Mouse (Mus musculus) liver, embryonic 14.5 days (tissue): ENCODE measurements around the gene Taldo1. TPM values are rescaled to one million over a fixed set of nuclear protein-coding genes. Genes with fewer than 3 reads are reported as not detected.

Source experiments
- ATAC-seq: fragments of 200-750 bp; cut with Nextera tagmentation; 2 replicates; pipeline ENCODE4 v1.8.0; 2017; ENCODE audit warnings: moderate number of reproducible peaks, mild to moderate bottlenecking, moderate library complexity; ENCODE audit not compliant: insufficient read depth
- DNase-seq, 3 experiments: peaks; one replicate each; pipeline ENCODE4 v3.0.0-alpha.2; 2012 to 2013; ENCODE audit warnings: low read depth in 3 of 3, low spot score in 3 of 3
- H3K27ac ChIP-seq: fragments of 300-500 bp; sonication (generic); 2 replicates; pipeline ENCODE4 v1.5.1; 2014; ENCODE audit warnings: moderate library complexity, mild to moderate bottlenecking, control low read depth, inconsistent platforms
- H3K27me3 ChIP-seq: fragments of 300-500 bp; sonication (generic); 2 replicates; pipeline ENCODE4 v1.6.1; 2014; ENCODE audit warnings: mild to moderate bottlenecking, low read length, moderate library complexity; ENCODE audit not compliant: control insufficient read depth, insufficient read depth
- H3K36me3 ChIP-seq: fragments of 300-500 bp; sonication (generic); replicated peaks from 2 replicates; pipeline ENCODE4 v1.6.1; 2014; ENCODE audit warnings: low read depth; ENCODE audit not compliant: control insufficient read depth, insufficient read depth
- H3K4me1 ChIP-seq, 2 experiments: fragments of 200-500 bp in 1 of 2; fragments of 300-500 bp in 1 of 2; sonication (generic) in 1 of 2; replicated peaks; 2 replicates each; pipeline ENCODE4 v1.6.1; 2012 to 2014; ENCODE audit warnings: antibody characterized with exemption in 1 of 2, inconsistent platforms in 1 of 2, low read length in 1 of 2; ENCODE audit not compliant: control insufficient read depth in 2 of 2, insufficient read depth in 2 of 2
- H3K4me2 ChIP-seq: fragments of 300-500 bp; sonication (generic); 2 replicates; pipeline ENCODE4 v1.6.1; 2014; ENCODE audit warnings: low read depth, mild to moderate bottlenecking, control low read depth, moderate library complexity
- H3K4me3 ChIP-seq, 2 experiments: fragments of 200-500 bp in 1 of 2; fragments of 300-500 bp in 1 of 2; sonication (generic) in 1 of 2; 2 replicates each; pipeline ENCODE4 v1.5.1; 2012 to 2014; ENCODE audit warnings: low read depth in 2 of 2, low read length in 2 of 2, mild to moderate bottlenecking in 2 of 2, control low read depth in 1 of 2, inconsistent platforms in 1 of 2, moderate library complexity in 1 of 2; ENCODE audit not compliant: insufficient read depth in 1 of 2
- H3K9ac ChIP-seq: fragments of 300-500 bp; sonication (generic); replicated peaks from 2 replicates; pipeline ENCODE4 v1.6.1; 2014; ENCODE audit warnings: mild to moderate bottlenecking, control low read depth, moderate library complexity
- H3K9me3 ChIP-seq: fragments of 300-500 bp; sonication (generic); 2 replicates; pipeline ENCODE4 v1.6.1; 2016; ENCODE audit warnings: low read length, mixed read lengths; ENCODE audit not compliant: control insufficient read depth
- CTCF ChIP-seq: IDR thresholded peaks from 2 replicates; pipeline ENCODE4 v1.5.1; 2016; ENCODE audit warnings: antibody characterized with exemption, low read depth, control low read depth
- EP300 ChIP-seq: IDR thresholded peaks from 2 replicates; pipeline ENCODE4 v1.6.1; 2016; ENCODE audit warnings: antibody characterized with exemption, low read depth
- WGBS: fragments of 180-500 bp; shearing (Covaris S2); extraction: QIAGEN DNeasy Blood & Tissue Kit; methylation state at CpG from one replicate; pipeline ENCODE4 v1.1.7; 2014; ENCODE audit not compliant: insufficient replicate concordance; 5-methylcytosine and 5-hydroxymethylcytosine counted together
- polyA plus RNA-seq, 2 experiments: library from polyadenylated mRNA; depleted of rRNA in 1 of 2; stranded (reverse) in 1 of 2; unstranded in 1 of 2; fragments of >200 nt; fragmentation: Nextera tagmentation in 1 of 2; extraction: Ambion mirVana in 1 of 2; gene quantifications; 2 replicates each; pipeline versions ENCODE4 v1.2.1 to v1.2.3; 2012 to 2014

The Taldo1 gene
- polyA plus RNA-seq, 2 experiments, result 266 to 428 TPM

GRCm38 (mm10) chr7:141439811-141440210 lies 47.8 kb downstream of the Taldo1 start:
- no peak for DNase-seq
- no peak for ATAC-seq
- H3K9me3 ChIP-seq, result no peaks in the 10 kb centered on the region
- no peaks in the 10 kb centered on the region for H3K27me3 ChIP-seq
- WGBS, result 91% methylated on average over 11 of the region's 11 CpGs
- peaks cover 15 to 28% of the 10 kb centered on the region in 2 experiments for H3K4me1 ChIP-seq
- no peak overlapping the region for H3K4me2 ChIP-seq
- no peak overlapping the region for H3K27ac ChIP-seq
- H3K9ac ChIP-seq, result no peak overlapping the region
- H3K36me3 ChIP-seq, result peaks cover 38% of the 10 kb centered on the region
- H3K4me3 ChIP-seq, result no peak overlapping the region
- TF ChIP-seq CTCF, result no peak
- TF ChIP-seq EP300, result no peak

GRCm38 (mm10) chr7:141440613-141441012 lies 48.6 kb downstream of the Taldo1 start:
- WGBS, result 46% methylated on average over 6 of the region's 6 CpGs
- peaks cover 38% of the 10 kb centered on the region for H3K36me3 ChIP-seq
- no peak overlapping the region for H3K4me3 ChIP-seq
- no peaks in the 10 kb centered on the region for H3K27me3 ChIP-seq
- no peaks in the 10 kb centered on the region for H3K9me3 ChIP-seq
- no peak overlapping the region for H3K9ac ChIP-seq
- peak; percentile 88 for TF ChIP-seq CTCF
- TF ChIP-seq EP300, result no peak
- ATAC-seq, result no peak
- no peak for DNase-seq
- H3K27ac ChIP-seq, result no peak overlapping the region
- H3K4me1 ChIP-seq, result peaks cover 11 to 22% of the 10 kb centered on the region in 2 experiments
- H3K4me2 ChIP-seq, result no peak overlapping the region

DNA sequence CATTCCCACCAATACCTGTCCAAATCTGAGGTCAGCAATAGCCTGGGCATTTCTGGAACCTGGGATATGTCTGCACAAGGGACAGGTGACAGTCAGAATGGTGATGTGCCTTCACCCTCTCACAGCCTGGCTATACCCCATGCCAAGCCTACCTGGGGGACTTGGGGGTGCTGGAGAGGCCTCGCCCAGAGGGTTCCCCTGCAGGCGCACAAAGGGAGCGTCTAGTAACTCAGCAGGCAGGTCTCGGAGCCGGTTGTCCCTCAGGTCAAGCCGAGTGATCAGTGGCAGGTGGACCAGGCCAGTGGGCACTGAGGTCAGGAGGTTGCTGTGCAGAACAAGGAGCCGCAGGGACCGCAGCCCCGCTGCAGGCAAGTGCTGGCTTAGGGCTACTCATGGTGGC lies 49.5 kb downstream of the Taldo1 start:
- H3K27ac ChIP-seq, result no peak overlapping the region
- TF ChIP-seq CTCF (no peak), EP300 (no peak)
- peak overlapping the region in 1 of 2 experiments; percentile 8; a peak in 1 of 4 replicates for H3K4me3 ChIP-seq
- H3K4me1 ChIP-seq, result peaks cover 10 to 16% of the 10 kb centered on the region in 2 experiments
- H3K9ac ChIP-seq, result no peak overlapping the region; the same call in 1 of the 2 replicates
- no peaks in the 10 kb centered on the region for H3K9me3 ChIP-seq
- DNase-seq, result no peak
- peak overlapping the region; percentile 90; the same call in 1 of the 2 replicates for H3K4me2 ChIP-seq
- no peaks in the 10 kb centered on the region for H3K27me3 ChIP-seq
- WGBS, result 85% methylated on average over 9 of the region's 9 CpGs
- H3K36me3 ChIP-seq, result peaks cover 38% of the 10 kb centered on the region
- no peak for ATAC-seq

GRCm38 (mm10) chr7:141442199-141442598 lies 50.2 kb downstream of the Taldo1 start:
- DNase-seq (no peak), ATAC-seq (no peak)
- peaks cover 38% of the 10 kb centered on the region for H3K36me3 ChIP-seq
- peak overlapping the region; percentile 67 to 76 for H3K4me3 ChIP-seq
- peaks cover 14 to 15% of the 10 kb centered on the region in 2 experiments for H3K4me1 ChIP-seq
- H3K9me3 ChIP-seq, result no peaks in the 10 kb centered on the region
- no peaks in the 10 kb centered on the region for H3K27me3 ChIP-seq
- no peak overlapping the region for H3K27ac ChIP-seq
- TF ChIP-seq EP300 (no peak), CTCF (no peak)
- 82% methylated on average over 13 of the region's 13 CpGs for WGBS
- H3K9ac ChIP-seq, result peak overlapping the region; percentile 1
- H3K4me2 ChIP-seq, result peak overlapping the region; percentile 90

DNA sequence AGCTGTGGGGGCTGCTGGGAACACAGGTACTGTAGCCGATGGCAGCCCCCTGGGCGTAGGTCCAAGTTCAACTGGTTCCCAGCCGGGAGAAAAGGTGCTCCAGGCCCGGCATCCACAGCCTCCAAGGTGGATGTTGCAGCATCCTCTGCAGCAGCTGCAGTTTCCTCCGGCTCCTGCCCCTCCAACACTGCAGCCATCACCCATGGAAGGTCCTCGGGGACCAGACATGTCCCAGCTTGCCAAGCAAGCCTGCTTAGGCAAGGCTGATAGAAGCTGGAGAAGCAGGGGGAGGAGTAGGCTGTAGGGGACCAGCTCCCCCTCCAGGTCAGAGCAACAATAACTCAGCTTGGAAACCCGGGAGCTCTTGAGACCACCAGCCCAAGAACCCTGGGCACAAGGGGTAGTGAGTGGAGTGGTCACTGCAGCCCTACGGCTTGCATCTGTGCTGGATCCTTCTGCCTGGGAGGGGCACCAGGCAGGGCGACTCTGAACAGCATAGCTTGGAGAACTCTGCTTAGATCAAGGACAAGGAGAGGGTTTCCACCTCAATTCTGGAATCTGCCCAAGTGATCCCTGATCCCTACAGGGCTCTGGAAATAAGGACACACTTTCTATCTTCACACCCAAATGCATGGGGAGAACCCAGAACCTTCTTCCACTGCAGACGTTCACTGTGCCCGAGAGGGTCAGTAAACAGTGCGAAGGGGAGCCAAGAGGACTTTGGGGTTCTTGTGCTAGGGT lies 51.3 kb downstream of the Taldo1 start:
- Histone ChIP-seq H3K27ac (peak overlapping the region; percentile 80), H3K36me3 (peaks cover 36% of the 10 kb centered on the region), H3K9ac (peak overlapping the region; percentile 72), H3K9me3 (no peaks in the 10 kb centered on the region), H3K4me1 (peaks cover 14 to 16% of the 10 kb centered on the region in 2 experiments), H3K27me3 (no peaks in the 10 kb centered on the region), H3K4me3 (peak overlapping the region; percentile 67 to 76), H3K4me2 (peak overlapping the region; percentile 90)
- DNase-seq (peak in 1 of 3 experiments; percentile 56), ATAC-seq (peak; percentile 31; the same call in 1 of the 2 replicates)
- WGBS, result 23% methylated on average over 12 of the region's 12 CpGs
- TF ChIP-seq EP300 (no peak), CTCF (peak; percentile 77)
